Mouse (Mus musculus): Measurements from ENCODE around the gene Bdh2. TPM values are rescaled to one million over a fixed set of nuclear protein-coding genes. Genes with fewer than 3 reads are reported as not detected.

The Bdh2 gene
- total and polyA plus RNA-seq, 3 experiments: 0.38 to 1.4 TPM; not detected in 1

GRCm38 (mm10) chr3:135251825-135252224 lies 29.2 kb upstream of the Bdh2 start:
- TF ChIP-seq CTCF (IDR thresholded peaks at IDR 0.05; ENCODE audit: low read depth, low read length): no peak
- TF ChIP-seq GATA2 (IDR thresholded peaks at IDR 0.05; ENCODE audit: borderline replicate concordance, low read depth, low read length): no peak
- no peak for TF ChIP-seq POLR2AphosphoS5 (IDR thresholded peaks at IDR 0.05; ENCODE audit: insufficient replicate concordance, low read depth, low read length)
- TF ChIP-seq TAL1 (conservative IDR thresholded peaks at IDR 0.05; ENCODE audit: low read depth, low read length): no peak
- TF ChIP-seq GATA1 (IDR thresholded peaks at IDR 0.05; ENCODE audit: borderline replicate concordance, low read length): no peak
- no peaks in the 10 kb centered on the region for H3K9me3 ChIP-seq (replicated peaks)
- H3K4me3 ChIP-seq (ENCODE audit: low read depth, low read length): no peak overlapping the region
- H3K4me1 ChIP-seq (ENCODE audit: insufficient read depth, low read depth, low read length): no peaks in the 10 kb centered on the region
- no peak for DNase-seq (ENCODE audit: low spot score)
- H3K27me3 ChIP-seq (ENCODE audit: insufficient read depth, low read length): no peaks in the 10 kb centered on the region
- H3K36me3 ChIP-seq (replicated peaks): peaks cover 80% of the 10 kb centered on the region
- ATAC-seq (ENCODE audit: extremely low read depth, insufficient number of reproducible peaks, low FRiP score, poor library complexity, severe bottlenecking): no peak

- Histone ChIP-seq H3K4me1 (ENCODE audit: insufficient read depth, low read depth, low read length) (no peaks in the 10 kb centered on the region), H3K36me3 (replicated peaks) (peaks cover 81% of the 10 kb centered on the region), H3K9me3 (replicated peaks) (no peaks in the 10 kb centered on the region), H3K4me3 (ENCODE audit: low read depth, low read length) (no peak overlapping the region), H3K27me3 (ENCODE audit: insufficient read depth, low read length) (no peaks in the 10 kb centered on the region)
- DNase-seq (ENCODE audit: low spot score): no peak
- no peak for ATAC-seq (ENCODE audit: extremely low read depth, insufficient number of reproducible peaks, low FRiP score, poor library complexity, severe bottlenecking)
- TF ChIP-seq POLR2AphosphoS5 (IDR thresholded peaks at IDR 0.05; ENCODE audit: insufficient replicate concordance, low read depth, low read length): no peak
- TF ChIP-seq GATA2 (IDR thresholded peaks at IDR 0.05; ENCODE audit: borderline replicate concordance, low read depth, low read length): no peak
- TF ChIP-seq TAL1 (conservative IDR thresholded peaks at IDR 0.05; ENCODE audit: low read depth, low read length): no peak
- no peak for TF ChIP-seq CTCF (IDR thresholded peaks at IDR 0.05; ENCODE audit: low read depth, low read length)
- TF ChIP-seq GATA1 (IDR thresholded peaks at IDR 0.05; ENCODE audit: borderline replicate concordance, low read length): no peak
Observed at GRCm38 (mm10) chr3:135254784-135255183, 26.2 kb upstream of the Bdh2 start.

DNA sequence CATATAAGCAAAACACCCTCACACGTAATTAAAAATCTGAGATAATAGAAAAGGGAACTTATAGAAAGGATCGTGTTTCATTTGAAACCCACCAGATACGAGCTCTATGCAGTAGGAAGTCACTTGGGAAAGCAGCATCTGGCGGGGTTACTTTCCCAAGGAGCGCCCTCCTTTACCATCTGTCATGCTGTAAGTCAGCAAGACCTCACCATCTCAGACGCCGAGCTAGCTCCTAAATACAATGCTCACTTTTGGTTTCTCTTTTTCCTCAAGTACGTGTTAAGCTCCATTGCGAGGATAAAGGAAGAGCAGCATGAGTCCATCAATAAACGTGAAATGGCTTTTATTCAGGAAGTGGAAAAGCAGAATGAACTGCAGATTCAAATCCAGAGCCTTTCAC lies 22.1 kb upstream of the Bdh2 start:
- Histone ChIP-seq H3K4me1 (ENCODE audit: insufficient read depth, low read depth, low read length) (no peaks in the 10 kb centered on the region), H3K4me3 (ENCODE audit: low read depth, low read length) (no peak overlapping the region), H3K27me3 (ENCODE audit: insufficient read depth, low read length) (no peaks in the 10 kb centered on the region), H3K36me3 (replicated peaks) (peaks cover 88% of the 10 kb centered on the region), H3K9me3 (replicated peaks) (no peaks in the 10 kb centered on the region)
- TF ChIP-seq CTCF (IDR thresholded peaks at IDR 0.05; ENCODE audit: low read depth, low read length) (no peak), GATA2 (IDR thresholded peaks at IDR 0.05; ENCODE audit: borderline replicate concordance, low read depth, low read length) (no peak), GATA1 (IDR thresholded peaks at IDR 0.05; ENCODE audit: borderline replicate concordance, low read length) (no peak), POLR2AphosphoS5 (IDR thresholded peaks at IDR 0.05; ENCODE audit: insufficient replicate concordance, low read depth, low read length) (no peak), TAL1 (conservative IDR thresholded peaks at IDR 0.05; ENCODE audit: low read depth, low read length) (no peak)
- ATAC-seq (ENCODE audit: extremely low read depth, insufficient number of reproducible peaks, low FRiP score, poor library complexity, severe bottlenecking) (no peak), DNase-seq (ENCODE audit: low spot score) (no peak)

- Histone ChIP-seq H3K4me1 (ENCODE audit: insufficient read depth, low read depth, low read length) (no peaks in the 10 kb centered on the region), H3K27me3 (ENCODE audit: insufficient read depth, low read length) (no peaks in the 10 kb centered on the region), H3K9me3 (replicated peaks) (no peaks in the 10 kb centered on the region), H3K36me3 (replicated peaks) (peaks cover 96% of the 10 kb centered on the region), H3K4me3 (ENCODE audit: low read depth, low read length) (no peak overlapping the region)
- no peak for TF ChIP-seq CTCF (IDR thresholded peaks at IDR 0.05; ENCODE audit: low read depth, low read length)
- TF ChIP-seq POLR2AphosphoS5 (IDR thresholded peaks at IDR 0.05; ENCODE audit: insufficient replicate concordance, low read depth, low read length): no peak
- no peak for TF ChIP-seq GATA2 (IDR thresholded peaks at IDR 0.05; ENCODE audit: borderline replicate concordance, low read depth, low read length)
- TF ChIP-seq TAL1 (conservative IDR thresholded peaks at IDR 0.05; ENCODE audit: low read depth, low read length): no peak
- no peak for TF ChIP-seq GATA1 (IDR thresholded peaks at IDR 0.05; ENCODE audit: borderline replicate concordance, low read length)
- ATAC-seq (ENCODE audit: extremely low read depth, insufficient number of reproducible peaks, low FRiP score, poor library complexity, severe bottlenecking) (no peak), DNase-seq (ENCODE audit: low spot score) (no peak)
Observed at GRCm38 (mm10) chr3:135260233-135260632, 20.8 kb upstream of the Bdh2 start.

DNA sequence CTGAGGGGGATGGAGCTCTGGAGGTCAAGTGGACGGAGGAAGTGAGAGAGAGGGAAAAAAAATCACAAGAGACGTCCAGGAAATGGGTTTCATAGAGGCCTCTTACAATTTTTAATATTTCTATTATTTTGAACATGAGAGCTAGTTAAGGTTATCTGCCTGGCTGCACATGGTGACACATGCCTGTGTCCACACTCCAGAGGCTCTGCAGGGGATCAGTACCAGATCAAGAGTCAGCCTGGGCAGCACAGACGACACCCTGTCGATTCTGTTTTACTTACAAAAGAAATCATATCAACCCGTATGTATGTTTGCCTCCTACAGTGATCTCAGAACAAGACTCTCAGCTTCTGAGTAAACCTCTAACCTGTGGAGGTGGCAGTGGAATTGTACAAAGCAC lies 12.4 kb upstream of the Bdh2 start:
- TF ChIP-seq CTCF (IDR thresholded peaks at IDR 0.05; ENCODE audit: low read depth, low read length) (no peak), GATA2 (IDR thresholded peaks at IDR 0.05; ENCODE audit: borderline replicate concordance, low read depth, low read length) (no peak), GATA1 (IDR thresholded peaks at IDR 0.05; ENCODE audit: borderline replicate concordance, low read length) (no peak)
- Histone ChIP-seq H3K4me1 (ENCODE audit: insufficient read depth, low read depth, low read length) (no peaks in the 10 kb centered on the region), H3K27me3 (ENCODE audit: insufficient read depth, low read length) (no peaks in the 10 kb centered on the region), H3K36me3 (replicated peaks) (peaks cover 91% of the 10 kb centered on the region), H3K4me3 (ENCODE audit: low read depth, low read length) (no peak overlapping the region), H3K9me3 (replicated peaks) (no peaks in the 10 kb centered on the region)
- DNase-seq (ENCODE audit: low spot score) (no peak), ATAC-seq (ENCODE audit: extremely low read depth, insufficient number of reproducible peaks, low FRiP score, poor library complexity, severe bottlenecking) (no peak)

DNA sequence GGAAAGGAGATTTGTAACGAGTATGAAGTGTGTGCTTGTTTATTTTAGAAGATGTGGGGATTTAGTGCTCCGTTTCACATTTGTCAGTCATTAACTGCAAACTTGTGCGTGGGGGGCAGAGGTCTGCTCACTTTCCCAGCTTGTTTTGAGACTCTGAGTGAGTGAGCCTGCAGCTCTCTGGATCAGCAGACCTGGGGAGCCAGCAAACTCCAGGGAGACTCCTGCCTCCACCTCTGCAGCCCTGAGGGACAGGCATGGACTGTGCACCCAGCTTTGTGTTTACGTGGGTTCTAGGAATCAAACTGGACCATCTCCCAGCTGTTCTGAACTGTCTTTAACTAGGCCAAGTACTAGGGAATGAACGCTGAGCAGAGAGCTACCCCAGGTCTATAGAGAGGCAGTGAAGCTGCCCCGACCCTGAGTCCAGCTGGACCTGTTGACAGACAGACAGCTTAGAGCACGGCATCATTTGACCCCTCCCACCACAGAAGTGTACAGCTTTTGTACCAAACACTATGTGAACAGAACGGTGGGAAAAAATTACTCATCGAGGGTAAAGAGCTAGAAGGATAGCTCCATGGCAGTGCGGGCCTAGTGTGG lies 11.5 kb upstream of the Bdh2 start:
- no peak for DNase-seq (ENCODE audit: low spot score)
- Histone ChIP-seq H3K27me3 (ENCODE audit: insufficient read depth, low read length) (no peaks in the 10 kb centered on the region), H3K36me3 (replicated peaks) (peaks cover 84% of the 10 kb centered on the region), H3K4me3 (ENCODE audit: low read depth, low read length) (no peak overlapping the region), H3K9me3 (replicated peaks) (no peaks in the 10 kb centered on the region), H3K4me1 (ENCODE audit: insufficient read depth, low read depth, low read length) (no peaks in the 10 kb centered on the region)
- no peak for TF ChIP-seq TAL1 (conservative IDR thresholded peaks at IDR 0.05; ENCODE audit: low read depth, low read length)
- TF ChIP-seq GATA1 (IDR thresholded peaks at IDR 0.05; ENCODE audit: borderline replicate concordance, low read length): no peak
- TF ChIP-seq GATA2 (IDR thresholded peaks at IDR 0.05; ENCODE audit: borderline replicate concordance, low read depth, low read length): no peak
- TF ChIP-seq CTCF (IDR thresholded peaks at IDR 0.05; ENCODE audit: low read depth, low read length): no peak
- no peak for TF ChIP-seq POLR2AphosphoS5 (IDR thresholded peaks at IDR 0.05; ENCODE audit: insufficient replicate concordance, low read depth, low read length)
- no peak for ATAC-seq (ENCODE audit: extremely low read depth, insufficient number of reproducible peaks, low FRiP score, poor library complexity, severe bottlenecking)
